Mouse (Mus musculus) hindbrain, embryonic 15.5 days (tissue): Measurements from ENCODE around the gene Golga7b. TPM values are rescaled to one million over a fixed set of nuclear protein-coding genes. Genes with fewer than 3 reads are reported as not detected.

Experiments
- ATAC-seq: fragments of 200-750 bp; cut with Nextera tagmentation; 2 replicates; pipeline ENCODE4 v1.8.0; 2017; ENCODE audit warnings: low read depth, moderate number of reproducible peaks, moderate TSS enrichment; ENCODE audit not compliant: low FRiP score
- H3K27ac ChIP-seq: fragments of 300-500 bp; sonication (generic); replicated peaks from 2 replicates; pipeline ENCODE4 v1.5.1; 2015; ENCODE audit warnings: mild to moderate bottlenecking, inconsistent platforms
- H3K27me3 ChIP-seq: fragments of 300-500 bp; sonication (generic); 2 replicates; pipeline ENCODE4 v1.6.1; 2015; ENCODE audit warnings: control low read depth, inconsistent platforms
- H3K36me3 ChIP-seq: fragments of 300-500 bp; sonication (generic); 2 replicates; pipeline ENCODE4 v1.6.1; 2015; ENCODE audit warnings: control low read depth, inconsistent platforms
- H3K4me1 ChIP-seq: fragments of 300-500 bp; sonication (generic); replicated peaks from 2 replicates; pipeline ENCODE4 v1.6.1; 2015; ENCODE audit warnings: control low read depth, inconsistent platforms
- H3K4me2 ChIP-seq: fragments of 300-500 bp; sonication (generic); 2 replicates; pipeline ENCODE4 v1.6.1; 2015; ENCODE audit warnings: moderate library complexity, mild to moderate bottlenecking, inconsistent platforms
- H3K4me3 ChIP-seq: fragments of 300-500 bp; sonication (generic); 2 replicates; pipeline ENCODE4 v1.5.1; 2015; ENCODE audit warnings: mild to moderate bottlenecking, inconsistent platforms
- H3K9ac ChIP-seq: fragments of 300-500 bp; sonication (generic); 2 replicates; pipeline ENCODE4 v1.6.1; 2015; ENCODE audit warnings: inconsistent platforms
- H3K9me3 ChIP-seq: fragments of 300-500 bp; sonication (generic); 2 replicates; pipeline ENCODE4 v1.6.1; 2016; ENCODE audit warnings: control low read depth, inconsistent platforms
- WGBS: fragments of 180-500 bp; shearing (Covaris S2); methylation state at CpG from one replicate; pipeline ENCODE4 v1.1.7; 2015; 5-methylcytosine and 5-hydroxymethylcytosine counted together
- polyA plus RNA-seq: library from polyadenylated mRNA; unstranded; fragments of >200 nt; fragmentation: Nextera tagmentation; extraction: Ambion mirVana; gene quantifications from 2 replicates; pipeline ENCODE4 v1.2.1, GENCODE M21; 2015

The Golga7b gene
- polyA plus RNA-seq, 1 experiment from 2014 or later, result 68.4 TPM

DNA sequence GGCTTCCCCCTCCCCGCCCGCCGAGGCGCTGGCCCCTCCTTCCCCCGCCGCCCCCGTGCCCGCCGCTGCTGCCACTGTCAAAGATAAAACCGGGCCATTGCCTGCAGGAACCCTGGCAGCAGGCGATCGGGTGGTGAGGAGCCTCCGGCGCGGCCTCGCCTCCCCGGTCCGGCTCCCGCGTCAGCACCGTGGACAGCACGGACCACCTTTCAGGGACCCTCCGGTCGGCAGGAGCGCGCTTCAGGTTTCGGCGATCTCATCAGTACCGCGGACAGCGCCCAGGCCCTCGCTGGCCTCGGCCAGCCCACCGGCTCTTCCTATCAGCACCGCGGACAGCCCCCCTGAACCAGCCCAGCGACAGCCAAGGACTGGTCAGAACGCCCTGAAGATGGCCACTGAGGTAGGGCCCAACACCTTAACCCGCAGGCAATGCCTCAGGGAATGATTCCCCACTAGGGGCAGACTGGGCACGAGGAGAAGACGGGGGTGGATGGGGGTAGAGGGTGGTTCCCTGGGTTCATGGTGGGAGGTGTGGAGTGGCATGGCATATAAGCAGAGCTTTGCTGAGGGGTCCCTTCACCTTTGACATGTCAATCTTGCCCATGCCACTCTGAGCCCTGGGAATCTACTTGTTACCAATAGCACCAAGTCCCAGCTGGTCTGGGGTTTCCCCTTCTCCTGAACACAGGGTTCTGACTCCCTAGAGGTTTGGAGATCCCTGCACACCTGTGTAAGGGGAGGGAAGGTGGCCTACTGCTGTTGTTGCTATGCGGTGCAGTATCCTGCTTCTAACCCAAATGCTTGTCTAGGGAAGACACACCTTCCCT, 8.6 kb downstream of the Golga7b start:
- no peaks in the 10 kb centered on the region for H3K9me3 ChIP-seq
- peak overlapping the region; percentile 62 for H3K4me2 ChIP-seq
- 2% methylated on average over 33 of the region's 42 CpGs for WGBS
- peak overlapping the region; percentile 45 for H3K4me3 ChIP-seq
- H3K9ac ChIP-seq, result peak overlapping the region; percentile 55
- no peaks in the 10 kb centered on the region for H3K36me3 ChIP-seq
- peak; percentile 87 for ATAC-seq
- H3K27me3 ChIP-seq, result 0 out of 2 replicates have a peak, but pooled peaks cover 8% of the 10 kb centered on the region
- H3K27ac ChIP-seq, result peak overlapping the region; percentile 80
- peaks cover 34% of the 10 kb centered on the region for H3K4me1 ChIP-seq

DNA sequence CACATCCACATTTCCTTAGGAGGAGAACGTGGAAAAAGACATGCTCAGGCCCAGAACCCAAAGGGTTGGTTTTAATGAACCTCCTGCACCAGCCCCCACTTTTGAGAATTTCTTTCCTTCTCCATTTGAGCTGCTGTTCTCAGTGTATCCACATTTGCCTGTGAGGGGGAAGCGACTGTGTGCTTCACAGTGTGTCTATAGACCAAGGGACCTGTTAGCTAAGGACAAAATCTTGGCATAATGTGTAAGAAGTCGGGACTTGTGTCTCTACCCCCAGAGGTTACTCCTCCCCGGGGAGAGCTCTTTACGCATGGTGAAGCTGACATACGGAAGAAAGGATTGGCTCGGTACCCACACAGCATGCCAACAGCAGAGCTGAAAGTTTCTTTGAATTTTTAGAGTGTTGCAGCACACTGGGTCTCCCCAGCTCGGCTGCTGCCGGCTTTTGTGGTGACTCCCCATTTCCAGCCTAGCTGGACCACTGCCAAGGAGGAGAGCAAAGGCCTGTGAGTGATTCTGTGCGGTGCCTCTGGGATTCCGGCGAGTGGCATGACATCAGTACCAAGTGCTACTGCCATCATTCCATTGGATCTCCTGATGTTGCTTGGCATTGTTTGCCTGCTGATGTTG, 9.4 kb downstream of the Golga7b start:
- Histone ChIP-seq H3K4me1 (peaks cover 34% of the 10 kb centered on the region), H3K4me2 (peak overlapping the region; percentile 62), H3K27ac (peak overlapping the region; percentile 80), H3K27me3 (0 out of 2 replicates have a peak, but pooled peaks cover 8% of the 10 kb centered on the region), H3K4me3 (peak overlapping the region; percentile 45), H3K9me3 (no peaks in the 10 kb centered on the region), H3K36me3 (no peaks in the 10 kb centered on the region), H3K9ac (peak overlapping the region; percentile 55)
- peak; percentile 17 for ATAC-seq
- WGBS, result 24% methylated on average over 12 of the region's 12 CpGs

DNA sequence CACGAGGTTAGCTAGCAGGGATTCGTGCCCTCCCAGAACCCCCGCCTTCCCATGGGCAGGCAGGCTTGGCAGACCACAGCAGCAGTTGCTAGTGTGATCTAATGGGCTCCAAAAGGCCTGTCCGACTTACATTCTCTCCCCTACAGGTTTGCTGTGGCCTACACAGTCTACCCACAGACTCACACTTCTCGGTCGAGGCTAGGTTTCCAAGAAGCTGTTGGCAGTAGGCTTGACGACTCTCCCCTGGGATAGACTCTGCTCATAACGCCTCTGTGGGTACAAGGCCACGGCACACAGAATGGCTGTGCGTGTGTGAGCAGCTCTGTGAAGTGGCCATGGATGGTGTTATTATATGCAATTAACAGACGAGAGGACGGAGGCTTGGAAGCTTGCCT, 9.9 kb downstream of the Golga7b start:
- Histone ChIP-seq H3K4me3 (peak overlapping the region; percentile 45), H3K4me2 (peak overlapping the region; percentile 62), H3K9me3 (no peaks in the 10 kb centered on the region), H3K4me1 (peaks cover 34% of the 10 kb centered on the region), H3K27me3 (0 out of 2 replicates have a peak, but pooled peaks cover 8% of the 10 kb centered on the region), H3K9ac (peak overlapping the region; percentile 55; the same call in 1 of the 2 replicates), H3K27ac (peak overlapping the region; percentile 80), H3K36me3 (no peaks in the 10 kb centered on the region; the same call in 1 of the 2 replicates)
- WGBS, result 64% methylated on average over 12 of the region's 12 CpGs
- ATAC-seq, result no peak

DNA sequence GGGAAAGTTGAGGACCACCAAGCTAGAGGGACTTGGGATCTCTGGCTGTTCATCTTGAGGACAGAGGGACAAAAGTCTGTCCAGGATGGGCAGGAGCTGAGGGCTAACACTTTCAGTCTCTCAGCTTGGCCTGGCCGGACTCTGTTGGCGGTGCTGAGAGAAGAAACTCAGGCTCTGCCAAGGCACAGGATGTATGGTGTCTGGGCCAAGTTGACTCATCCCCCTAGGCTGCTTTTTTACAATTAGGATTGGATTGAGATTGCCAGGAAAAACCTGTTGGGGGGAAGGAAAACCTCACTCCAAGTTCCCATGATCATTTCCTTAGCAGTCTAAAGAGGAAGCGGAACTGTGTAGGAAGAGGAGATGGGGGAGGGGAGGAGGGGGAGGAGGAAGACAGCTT, 10.7 kb downstream of the Golga7b start:
- H3K36me3 ChIP-seq, result peaks cover 8% of the 10 kb centered on the region; the same call in 1 of the 2 replicates
- H3K4me1 ChIP-seq, result peaks cover 34% of the 10 kb centered on the region
- no peaks in the 10 kb centered on the region for H3K9me3 ChIP-seq
- peak overlapping the region; percentile 62 for H3K4me2 ChIP-seq
- H3K27me3 ChIP-seq, result 0 out of 2 replicates have a peak, but pooled peaks cover 8% of the 10 kb centered on the region
- no peak overlapping the region for H3K9ac ChIP-seq
- H3K27ac ChIP-seq, result no peak overlapping the region
- ATAC-seq, result no peak
- WGBS, result 76% methylated on average over 3 of the region's 3 CpGs
- no peak overlapping the region for H3K4me3 ChIP-seq

DNA sequence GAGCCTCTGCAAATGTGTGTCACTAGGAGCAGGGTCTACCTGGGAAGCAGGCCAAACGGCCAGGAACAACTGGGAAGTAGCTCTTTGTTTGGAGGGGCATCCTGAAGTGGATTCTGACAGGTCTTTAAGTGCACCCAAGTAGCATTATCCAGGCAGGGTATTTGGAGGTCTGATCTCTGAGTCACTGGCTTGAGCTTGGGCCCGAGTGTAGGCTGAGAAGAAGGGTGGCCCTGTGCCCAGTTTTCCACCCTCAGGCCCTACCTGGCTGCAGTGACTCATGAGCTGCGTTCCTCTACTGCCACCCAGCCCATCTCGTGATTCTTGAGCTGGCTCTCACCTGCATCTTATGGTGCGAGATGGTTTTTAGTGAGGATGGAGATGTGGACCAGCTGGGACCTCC, 11.2 kb downstream of the Golga7b start:
- H3K36me3 ChIP-seq, result peaks cover 11% of the 10 kb centered on the region; the same call in 1 of the 2 replicates
- WGBS, result 75% methylated on average over 5 of the region's 5 CpGs
- no peak overlapping the region for H3K27ac ChIP-seq
- peak overlapping the region; percentile 62 for H3K4me2 ChIP-seq
- H3K9ac ChIP-seq, result no peak overlapping the region
- no peaks in the 10 kb centered on the region for H3K9me3 ChIP-seq
- H3K4me3 ChIP-seq, result no peak overlapping the region
- ATAC-seq, result no peak
- H3K27me3 ChIP-seq, result 0 out of 2 replicates have a peak, but pooled peaks cover 5% of the 10 kb centered on the region
- H3K4me1 ChIP-seq, result peaks cover 34% of the 10 kb centered on the region

DNA sequence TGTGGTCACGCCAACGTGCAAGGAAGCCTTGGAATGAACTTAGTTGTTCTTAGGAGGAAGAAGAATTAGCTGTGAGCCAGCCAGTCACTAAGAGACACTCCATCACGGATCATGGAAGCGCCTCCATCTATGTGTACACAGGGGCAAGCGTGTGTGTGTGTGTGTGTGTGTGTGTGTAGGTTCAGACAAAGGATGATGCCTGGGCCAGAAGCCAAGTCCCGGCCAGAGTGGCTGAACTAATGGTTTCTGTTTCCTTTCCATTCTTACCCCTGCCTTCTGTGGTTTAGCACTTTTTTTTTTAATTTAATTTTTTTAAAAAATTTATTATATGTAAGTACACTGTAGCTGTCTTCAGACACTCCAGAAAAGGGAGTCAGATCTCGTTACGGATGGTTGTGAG, 13.1 kb downstream of the Golga7b start:
- ATAC-seq, result no peak
- Histone ChIP-seq H3K4me1 (peaks cover 25% of the 10 kb centered on the region), H3K27me3 (no peaks in the 10 kb centered on the region), H3K9ac (no peak overlapping the region), H3K9me3 (no peaks in the 10 kb centered on the region), H3K36me3 (peaks cover 22% of the 10 kb centered on the region), H3K4me3 (no peak overlapping the region), H3K4me2 (no peak overlapping the region), H3K27ac (no peak overlapping the region)
- 79% methylated on average over 8 of the region's 8 CpGs for WGBS

DNA sequence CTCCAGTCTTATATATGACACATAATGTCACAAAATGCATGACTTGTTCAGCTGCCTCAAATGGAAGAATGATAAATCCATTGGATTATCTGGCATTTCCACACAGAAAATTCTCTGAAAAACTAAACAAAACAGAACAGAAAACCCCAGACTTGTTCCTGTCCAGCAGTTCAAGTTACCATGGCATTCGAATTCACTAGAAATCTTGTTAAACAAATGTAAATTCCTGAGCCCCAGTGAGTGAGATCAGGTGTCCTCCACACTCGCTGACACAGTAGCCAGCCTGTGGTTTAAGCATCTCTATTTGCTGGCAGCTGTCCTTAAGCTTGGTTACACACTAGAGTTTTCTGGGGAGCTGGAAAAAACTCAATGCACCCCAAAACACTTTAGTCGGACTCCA, 16.1 kb downstream of the Golga7b start:
- H3K36me3 ChIP-seq, result peaks cover 31% of the 10 kb centered on the region
- 57% methylated on average over 3 of the region's 3 CpGs for WGBS

DNA sequence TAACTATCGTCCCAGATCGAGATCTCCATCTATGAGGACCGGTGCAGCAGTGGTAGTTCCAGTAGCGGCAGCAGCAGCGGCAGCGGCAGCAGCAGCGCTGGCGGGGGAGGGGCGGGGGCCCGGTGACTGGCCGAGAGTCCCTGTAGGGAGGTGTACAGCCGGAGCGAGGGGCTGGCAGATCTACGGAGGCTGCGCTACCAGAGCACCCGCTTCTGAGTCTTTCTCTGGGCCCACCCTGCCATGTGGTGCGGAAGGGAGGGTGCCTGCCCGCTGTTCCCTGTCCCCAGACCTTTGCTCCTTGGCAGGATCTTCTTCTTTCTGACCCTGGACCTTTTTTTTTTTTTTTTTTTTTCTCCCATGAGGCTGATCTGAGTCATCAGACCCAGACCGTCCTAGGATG, 21.0 kb downstream of the Golga7b start:
- Histone ChIP-seq H3K36me3 (peaks cover 21% of the 10 kb centered on the region), H3K9ac (no peak overlapping the region)

More for the DNA sequence above, 16.1 kb downstream of the Golga7b start:
- Histone ChIP-seq H3K27me3 (no peaks in the 10 kb centered on the region), H3K4me1 (peaks cover 12% of the 10 kb centered on the region), H3K4me3 (no peak overlapping the region), H3K27ac (no peak overlapping the region), H3K9ac (no peak overlapping the region), H3K9me3 (no peaks in the 10 kb centered on the region), H3K4me2 (no peak overlapping the region)
- ATAC-seq, result no peak

DNA sequence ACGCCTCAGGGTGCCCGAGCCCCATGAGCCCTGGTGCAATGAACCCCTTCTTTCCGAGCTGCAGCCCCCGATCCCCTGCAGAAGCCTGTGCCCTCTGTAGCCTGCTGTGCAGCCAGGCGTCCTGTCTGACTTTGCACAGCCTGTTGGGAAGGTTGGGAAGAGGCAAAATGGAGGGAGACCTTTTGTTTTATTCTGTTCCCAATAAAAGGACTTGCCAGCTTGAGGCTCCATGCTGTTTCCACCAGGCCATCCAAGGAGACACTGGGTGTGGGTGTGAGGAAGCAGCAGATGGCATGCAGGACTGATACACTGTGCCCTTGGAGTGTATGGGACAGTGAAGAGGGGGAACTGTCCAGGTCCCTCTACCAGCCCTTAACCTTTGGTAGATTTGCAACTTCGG, 22.7 kb downstream of the Golga7b start:
- no peak for ATAC-seq
- WGBS, result 53% methylated on average over 6 of the region's 6 CpGs

More for the DNA sequence above, 21.0 kb downstream of the Golga7b start:
- Histone ChIP-seq H3K4me2 (peak overlapping the region; percentile 38), H3K9me3 (no peaks in the 10 kb centered on the region), H3K27me3 (no peaks in the 10 kb centered on the region), H3K4me3 (no peak overlapping the region; the same call in 1 of the 2 replicates), H3K4me1 (peaks cover 7% of the 10 kb centered on the region; the same call in 1 of the 2 replicates), H3K27ac (no peak overlapping the region)
- 3% methylated on average over 19 of the region's 19 CpGs for WGBS
- ATAC-seq, result no peak

DNA sequence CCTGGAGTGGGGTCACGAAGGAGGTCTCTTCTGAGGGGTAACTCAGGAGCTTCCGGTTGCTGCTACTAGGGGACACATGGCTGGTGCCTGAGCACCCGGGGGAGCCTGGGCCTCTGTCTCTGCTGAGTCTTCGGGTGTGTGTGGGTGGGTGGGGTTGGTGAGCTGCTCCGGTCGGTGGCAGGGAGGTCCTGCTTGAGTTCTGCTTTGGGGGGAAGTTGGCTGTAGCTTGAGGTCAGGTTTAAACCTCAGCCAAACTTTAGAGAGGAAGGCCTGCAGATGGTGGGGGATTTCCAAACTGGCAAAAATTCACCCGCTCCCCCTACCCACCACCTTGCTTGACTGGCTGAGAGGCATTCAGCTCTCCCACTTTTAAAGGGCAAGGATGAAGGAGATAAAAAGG, 23.8 kb downstream of the Golga7b start:
- no peaks in the 10 kb centered on the region for H3K27me3 ChIP-seq
- 85% methylated on average over 7 of the region's 7 CpGs for WGBS
- no peak overlapping the region for H3K4me2 ChIP-seq

More for the DNA sequence above, 22.7 kb downstream of the Golga7b start:
- no peak overlapping the region for H3K4me3 ChIP-seq
- peaks cover 7% of the 10 kb centered on the region; the same call in 1 of the 2 replicates for H3K4me1 ChIP-seq
- H3K9me3 ChIP-seq, result no peaks in the 10 kb centered on the region
- no peak overlapping the region for H3K9ac ChIP-seq
- peaks cover 13% of the 10 kb centered on the region; the same call in 1 of the 2 replicates for H3K36me3 ChIP-seq
- H3K27ac ChIP-seq, result no peak overlapping the region
- H3K27me3 ChIP-seq, result no peaks in the 10 kb centered on the region
- H3K4me2 ChIP-seq, result no peak overlapping the region

DNA sequence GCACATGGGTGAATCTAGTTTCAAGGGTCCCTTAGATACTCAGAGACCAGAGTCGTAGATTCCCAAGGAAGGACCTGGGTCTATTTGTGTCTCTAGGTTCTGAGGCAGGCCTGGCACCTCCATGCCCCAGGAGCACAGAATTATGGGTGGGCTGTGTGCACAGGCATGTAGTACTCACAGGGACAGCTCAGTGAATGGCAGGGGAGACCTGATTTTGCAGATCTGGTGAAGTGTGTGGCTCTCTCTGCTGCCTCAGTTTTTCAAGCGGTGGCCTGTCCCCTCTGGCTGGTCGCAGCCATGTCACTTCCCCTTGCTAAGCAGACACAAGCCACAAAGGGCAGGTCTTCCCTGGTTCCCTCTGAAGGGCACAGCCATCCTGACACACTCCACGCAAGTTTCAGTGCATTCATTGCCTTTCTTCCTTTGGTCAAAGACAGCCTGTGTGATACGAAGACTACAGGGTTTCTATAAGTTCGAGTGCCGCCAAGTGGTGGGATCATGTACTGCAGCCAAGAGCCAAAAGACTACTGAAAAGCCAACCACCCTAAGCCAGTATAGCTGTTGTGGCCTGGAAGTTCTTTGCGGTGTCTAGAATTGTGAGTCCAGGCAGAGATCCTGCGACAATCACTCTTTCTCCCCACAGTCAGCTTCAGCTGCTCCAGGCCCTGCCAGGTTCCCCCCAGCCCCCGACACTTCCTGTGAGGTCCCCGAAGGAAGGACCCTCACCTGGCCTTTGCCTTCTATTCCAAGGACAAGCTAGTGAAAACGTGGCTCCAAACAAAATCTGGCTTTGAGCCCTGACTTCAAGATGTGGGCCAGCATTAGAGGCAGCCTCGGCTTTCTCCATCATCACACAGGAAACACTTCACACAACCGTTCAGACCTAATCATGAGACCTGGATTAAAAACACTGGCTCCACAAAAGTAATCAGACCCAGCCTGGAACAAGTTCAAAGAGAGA, 24.9 kb downstream of the Golga7b start:
- no peaks in the 10 kb centered on the region for H3K36me3 ChIP-seq
- H3K4me2 ChIP-seq, result no peak overlapping the region
- no peaks in the 10 kb centered on the region for H3K9me3 ChIP-seq
- no peak overlapping the region for H3K27ac ChIP-seq
- whole genome bisulfite sequencing, result 42% methylated on average over 14 of the region's 14 CpGs
- H3K4me3 ChIP-seq, result no peak overlapping the region
- H3K9ac ChIP-seq, result no peak overlapping the region
- peak; percentile 55; the same call in 1 of the 2 replicates for ATAC-seq
- no peaks in the 10 kb centered on the region for H3K27me3 ChIP-seq
- peaks cover 7% of the 10 kb centered on the region; the same call in 1 of the 2 replicates for H3K4me1 ChIP-seq

More for the DNA sequence above, 23.8 kb downstream of the Golga7b start:
- H3K4me1 ChIP-seq, result peaks cover 7% of the 10 kb centered on the region; the same call in 1 of the 2 replicates
- no peak overlapping the region for H3K4me3 ChIP-seq
- H3K9me3 ChIP-seq, result no peaks in the 10 kb centered on the region
- H3K27ac ChIP-seq, result no peak overlapping the region
- H3K9ac ChIP-seq, result no peak overlapping the region
- H3K36me3 ChIP-seq, result 0 out of 2 replicates have a peak, but pooled peaks cover 8% of the 10 kb centered on the region
- ATAC-seq, result no peak
